Mouse (Mus musculus) G1E (cell line): ENCODE results near the gene Mob3a. TPM values are rescaled to one million over a fixed set of nuclear protein-coding genes. Genes with fewer than 3 reads are reported as not detected.

Experiments used
- ATAC-seq: 2 replicates; pipeline ENCODE4 v1.8.0; 2016; ENCODE audit warnings: mild to moderate bottlenecking; ENCODE audit not compliant: insufficient number of reproducible peaks, poor library complexity, low FRiP score, severe bottlenecking; ENCODE audit errors: extremely low read depth
- DNase-seq: peaks from one replicate; pipeline ENCODE4 v3.0.0; 2012; ENCODE audit warnings: low spot score
- H3K27me3 ChIP-seq: 2 replicates; pipeline ENCODE4 v1.6.1; 2012; ENCODE audit warnings: mild to moderate bottlenecking, low read length, inconsistent platforms; ENCODE audit not compliant: insufficient read depth
- H3K36me3 ChIP-seq: replicated peaks from 2 replicates; pipeline ENCODE3; 2012; ENCODE audit warnings: mild to moderate bottlenecking, inconsistent platforms
- H3K4me1 ChIP-seq: 2 replicates; pipeline ENCODE4 v1.6.1; 2012; ENCODE audit warnings: low read depth, low read length, inconsistent platforms, mixed read lengths; ENCODE audit not compliant: insufficient read depth
- H3K4me3 ChIP-seq: 2 replicates; pipeline ENCODE4 v1.5.1; 2012; ENCODE audit warnings: low read depth, mild to moderate bottlenecking, inconsistent platforms, low read length, moderate library complexity, mixed read lengths
- H3K9me3 ChIP-seq: replicated peaks from 2 replicates; pipeline ENCODE4 v1.6.1; 2012; ENCODE audit warnings: inconsistent platforms
- CTCF ChIP-seq: IDR thresholded peaks from 2 replicates; pipeline ENCODE4 v1.5.1; 2012; ENCODE audit warnings: low read depth, low read length, inconsistent platforms, mixed read lengths
- GATA1 ChIP-seq: IDR thresholded peaks from 2 replicates; pipeline ENCODE4 v1.6.1; 2012; ENCODE audit warnings: borderline replicate concordance, low read length, inconsistent platforms, mixed read lengths
- GATA2 ChIP-seq: IDR thresholded peaks from 2 replicates; pipeline ENCODE4 v1.6.1; 2012; ENCODE audit warnings: low read depth, low read length, inconsistent platforms, borderline replicate concordance
- POLR2AphosphoS5 ChIP-seq: IDR thresholded peaks from 2 replicates; pipeline ENCODE4 v1.6.1; 2012; ENCODE audit warnings: low read depth, low read length, inconsistent platforms; ENCODE audit not compliant: insufficient replicate concordance
- TAL1 ChIP-seq: conservative IDR thresholded peaks from 2 replicates; pipeline ENCODE4 v1.6.1; 2012; ENCODE audit warnings: low read depth, low read length, inconsistent platforms, mixed read lengths
- polyA plus RNA-seq: library from polyadenylated mRNA; stranded (reverse); fragments of >175 nt; gene quantifications from 2 replicates; pipeline ENCODE4 v1.2.3, GENCODE M21; 2012
- total RNA-seq, 2 experiments: library from RNA; stranded (forward) in 1 of 2; stranded (reverse) in 1 of 2; fragments of 200-1000 nt in 1 of 2; fragments of >200 nt in 1 of 2; fragmentation: Nextera tagmentation in 1 of 2; gene quantifications; 2 replicates each; pipeline ENCODE4 v1.2.3; 2014 to 2017

Mob3a gene
- total and polyA plus RNA-seq, 3 experiments, result 52.8 to 54.2 (median 53.8) TPM

DNA sequence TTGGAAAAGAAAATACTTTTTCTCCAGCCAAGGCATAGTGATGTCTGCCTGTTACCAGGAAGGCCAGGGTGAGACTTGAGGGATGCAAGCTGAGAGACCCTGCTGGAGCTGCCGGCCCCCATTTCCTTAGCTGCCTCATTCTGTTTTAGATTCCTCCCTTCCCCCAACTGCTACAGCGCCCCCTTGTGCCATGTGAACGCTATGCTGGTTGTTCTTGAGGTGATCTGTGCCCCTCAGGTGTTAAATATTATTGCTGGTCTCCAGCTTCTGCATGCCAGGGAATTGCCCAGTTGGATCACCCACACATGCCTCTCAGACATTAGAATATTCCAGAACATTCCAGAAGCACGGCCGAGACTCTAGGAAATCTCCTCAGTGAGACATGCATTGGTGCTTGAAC is 40.6 kb downstream of the Mob3a start:
- Histone ChIP-seq H3K4me1 (peaks cover 78% of the 10 kb centered on the region), H3K27me3 (no peaks in the 10 kb centered on the region), H3K4me3 (no peak overlapping the region), H3K36me3 (peaks cover 12% of the 10 kb centered on the region), H3K9me3 (no peaks in the 10 kb centered on the region)
- peak; percentile 64 for TF ChIP-seq CTCF
- no peak for TF ChIP-seq GATA2
- DNase-seq (no peak), ATAC-seq (no peak)

DNA sequence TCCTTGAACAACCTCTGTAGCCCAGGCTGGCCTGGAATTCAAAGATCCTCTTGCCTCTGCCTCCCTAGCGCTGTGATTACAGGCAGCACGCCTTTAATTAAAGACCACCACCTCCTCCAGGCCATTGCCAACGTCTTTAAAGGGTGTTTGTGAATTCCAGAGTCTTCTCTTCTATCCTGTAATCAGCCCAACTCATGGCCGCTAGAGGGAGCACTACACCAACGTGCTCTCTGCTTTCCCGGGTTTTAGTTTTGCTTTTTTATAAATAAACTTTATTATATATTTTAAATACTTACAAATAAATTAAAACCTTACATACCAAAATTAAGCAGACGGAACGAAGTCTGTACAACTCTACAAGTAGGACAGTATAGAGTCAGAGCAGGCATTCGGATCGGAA is 42.6 kb downstream of the Mob3a start:
- ATAC-seq (no peak), DNase-seq (no peak)
- peaks cover 8% of the 10 kb centered on the region for H3K36me3 ChIP-seq
- H3K27me3 ChIP-seq, result no peaks in the 10 kb centered on the region
- TF ChIP-seq POLR2AphosphoS5 (no peak), CTCF (peak; percentile 34)
- no peaks in the 10 kb centered on the region for H3K9me3 ChIP-seq
- H3K4me3 ChIP-seq, result peak overlapping the region; percentile 33; the same call in 1 of the 2 replicates
- peaks cover 76% of the 10 kb centered on the region for H3K4me1 ChIP-seq

GRCm38 (mm10) chr10:80658841-80659202 is 43.0 kb downstream of the Mob3a start:
- DNase-seq (no peak), ATAC-seq (peak; percentile 42)
- peaks cover 75% of the 10 kb centered on the region for H3K4me1 ChIP-seq
- TF ChIP-seq GATA2 (no peak), TAL1 (no peak), GATA1 (no peak), CTCF (no peak), POLR2AphosphoS5 (no peak)
- H3K4me3 ChIP-seq, result peak overlapping the region; percentile 50; the same call in 1 of the 2 replicates
- no peaks in the 10 kb centered on the region for H3K9me3 ChIP-seq
- peaks cover 9% of the 10 kb centered on the region for H3K36me3 ChIP-seq
- no peaks in the 10 kb centered on the region for H3K27me3 ChIP-seq

DNA sequence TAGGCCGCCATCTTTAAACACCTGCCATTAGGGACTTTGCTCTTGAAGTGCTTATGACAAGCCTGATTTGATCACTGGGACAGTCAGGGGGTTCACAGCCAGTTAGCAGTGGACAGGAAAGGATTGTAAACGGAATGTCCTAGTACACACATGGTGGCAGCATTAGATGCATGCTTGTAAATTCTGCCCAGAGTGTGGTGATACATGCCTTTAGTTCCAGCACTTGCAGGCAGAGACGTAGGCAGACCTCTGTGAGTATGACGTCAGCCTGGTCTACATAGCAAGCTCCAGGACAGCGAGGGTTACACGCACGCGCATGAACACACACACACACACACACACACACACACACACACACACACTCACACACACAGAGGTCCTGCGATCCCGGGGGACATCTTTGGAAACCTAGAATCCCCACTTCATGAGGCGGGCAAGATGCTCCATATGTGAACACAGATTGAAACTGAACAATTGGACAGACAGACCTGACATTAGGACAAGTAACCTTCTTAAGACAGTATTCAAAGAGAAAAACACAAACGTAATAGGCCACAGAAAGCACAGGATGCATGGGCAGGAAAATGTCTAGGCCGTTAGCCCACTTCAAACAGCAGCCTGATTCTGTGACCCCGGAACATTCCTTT is 43.5 kb downstream of the Mob3a start:
- Histone ChIP-seq H3K4me3 (peak overlapping the region; percentile 50; the same call in 1 of the 2 replicates), H3K9me3 (no peaks in the 10 kb centered on the region), H3K36me3 (peaks cover 12% of the 10 kb centered on the region), H3K27me3 (no peaks in the 10 kb centered on the region), H3K4me1 (peaks cover 70% of the 10 kb centered on the region)
- DNase-seq, result no peak
- ATAC-seq, result no peak
- no peak for TF ChIP-seq POLR2AphosphoS5

DNA sequence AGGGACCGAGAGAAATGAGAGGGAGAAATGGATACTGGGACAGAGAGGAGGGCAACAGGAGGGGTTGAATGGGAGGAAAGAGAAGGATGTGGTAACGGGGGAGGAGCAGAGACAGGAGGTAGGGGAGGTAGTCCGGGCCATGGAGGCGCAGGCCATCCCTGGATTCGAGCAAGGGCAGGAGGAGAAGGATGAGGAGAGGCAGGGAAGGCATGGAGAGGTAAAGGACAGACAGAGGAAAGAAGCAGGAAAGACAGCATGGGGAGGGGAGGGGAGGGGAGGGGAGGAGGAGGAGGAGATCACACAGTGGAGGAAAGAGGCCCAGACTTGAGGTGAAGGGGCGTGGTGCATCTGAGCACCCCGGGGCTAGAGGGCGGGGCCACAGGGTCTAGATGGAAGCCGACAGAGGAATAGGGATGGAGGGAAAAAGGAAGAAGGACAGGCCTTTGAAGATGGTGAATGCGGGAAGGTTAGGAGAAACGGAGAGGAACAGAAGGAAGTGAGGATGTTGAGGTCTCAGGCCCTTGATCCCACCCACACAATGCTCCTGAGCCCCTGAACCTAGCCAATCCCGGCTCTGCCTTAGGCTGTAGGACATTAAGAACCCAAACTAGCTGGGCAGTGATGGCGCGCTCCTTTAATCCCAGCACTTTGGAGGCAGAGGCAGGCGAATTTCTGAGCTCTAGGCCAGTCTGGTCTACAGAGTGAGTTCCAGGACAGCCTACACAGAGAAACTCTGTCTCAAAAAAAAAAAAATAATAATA is 44.7 kb downstream of the Mob3a start, which contains the start of gene Btbd2:
Gene Btbd2, minus strand, starts transcription at position 209 of the 761 bp plus-strand sequence.
- TF ChIP-seq TAL1, result no peak
- no peak for TF ChIP-seq GATA1
- TF ChIP-seq GATA2, result no peak
- H3K9me3 ChIP-seq, result no peaks in the 10 kb centered on the region
- no peak for ATAC-seq
- peaks cover 65% of the 10 kb centered on the region for H3K4me1 ChIP-seq
- H3K27me3 ChIP-seq, result no peaks in the 10 kb centered on the region
- peaks cover 23% of the 10 kb centered on the region for H3K36me3 ChIP-seq
- no peak for DNase-seq
- H3K4me3 ChIP-seq, result peak within 1 kb of the TSS; percentile 99

- peaks cover 64% of the 10 kb centered on the region for H3K4me1 ChIP-seq
- DNase-seq, result peak; percentile 83
Observed at GRCm38 (mm10) chr10:80656130-80656862, 45.5 kb downstream of the Mob3a start.

More at GRCm38 (mm10) chr10:80656130-80656862, 45.5 kb downstream of the Mob3a start:
- Histone ChIP-seq H3K4me3 (peak overlapping the region; percentile 99), H3K9me3 (no peaks in the 10 kb centered on the region), H3K27me3 (no peaks in the 10 kb centered on the region), H3K36me3 (peaks cover 27% of the 10 kb centered on the region)
- TF ChIP-seq POLR2AphosphoS5 (no peak), CTCF (no peak), TAL1 (no peak), GATA1 (no peak), GATA2 (no peak)
- peak; percentile 88 for ATAC-seq
